18 mouse cellular contexts compared by ENCODE assay signal in the genomic region with DNA sequence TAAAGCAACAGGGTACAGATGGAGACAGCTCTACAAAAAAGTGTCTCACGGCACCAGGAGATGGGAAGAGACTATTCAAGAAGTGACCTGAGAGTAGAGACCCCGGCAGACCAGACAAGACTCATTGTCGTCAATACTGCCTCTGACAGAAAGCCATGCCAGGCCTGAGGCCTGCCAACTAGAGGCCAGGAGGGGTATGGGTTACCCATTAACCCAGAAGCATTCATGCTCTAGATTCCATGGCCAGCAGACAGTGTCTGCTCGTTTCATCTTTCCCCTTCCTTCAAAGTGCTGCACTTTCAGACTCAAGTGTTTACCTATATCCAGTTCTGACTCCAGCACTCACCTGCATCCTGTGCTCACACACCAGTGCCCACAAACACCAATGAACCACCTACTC. TPM values are rescaled to one million over a fixed set of nuclear protein-coding genes. Genes with fewer than 3 reads are reported as not detected.
DNase-seq lines count a peak whose midpoint lies in the region; ATAC-seq and TF ChIP-seq lines count a peak whose summit lies in the region.
"Had no signal": no experiment of that assay in that cellular context is flagged by ENCODE, and none has a peak within 500 bp of the region (broad histone marks: within the 10 kb centered on the region; RNA-seq: fewer than 3 reads in every experiment).

No protein-coding gene starts in this region.

- H3K9me3 ChIP-seq in lung, embryonic 15.5 days, result no peaks in the 10 kb centered on the region
- no peaks in the 10 kb centered on the region for H3K9me3 ChIP-seq in intestine, postnatal 0 days (ENCODE audit: control insufficient read depth)
- H3K9me3 ChIP-seq in kidney, postnatal 0 days (replicated peaks; ENCODE audit: low read length), result no peaks in the 10 kb centered on the region
- H3K9me3 ChIP-seq: embryonic facial prominence, embryonic 13.5 days; forebrain, embryonic 10.5 days; heart, embryonic 12.5 days; megakaryocyte, embryonic 14.5 days had no signal

- H3K27me3 ChIP-seq in lung, embryonic 15.5 days, result no peaks in the 10 kb centered on the region
- no peaks in the 10 kb centered on the region for H3K27me3 ChIP-seq in Patski
- no peaks in the 10 kb centered on the region for H3K27me3 ChIP-seq in intestine, postnatal 0 days (replicated peaks; ENCODE audit: control insufficient read depth, insufficient read depth, low read length)
- no peaks in the 10 kb centered on the region for H3K27me3 ChIP-seq in kidney, postnatal 0 days (ENCODE audit: insufficient read depth, low read length)
- H3K27me3 ChIP-seq: embryonic facial prominence, embryonic 13.5 days; heart, embryonic 12.5 days had no signal

- H3K9ac ChIP-seq in lung, embryonic 15.5 days, result no peak overlapping the region
- H3K9ac ChIP-seq in intestine, postnatal 0 days (ENCODE audit: low read depth, low read length), result no peak overlapping the region
- no peak overlapping the region for H3K9ac ChIP-seq in kidney, postnatal 0 days (ENCODE audit: low read depth, low read length)
- H3K9ac ChIP-seq: embryonic facial prominence, embryonic 13.5 days; heart, embryonic 12.5 days; liver, embryonic 14.5 days had no signal

- WGBS in lung, embryonic 15.5 days, result 56% methylated on average over 4 of the region's 4 CpGs
- WGBS in intestine, postnatal 0 days, result 38% methylated on average over 4 of the region's 4 CpGs
- 67% methylated on average over 4 of the region's 4 CpGs for WGBS in kidney, postnatal 0 days

- no peak for TF ChIP-seq CTCF in Patski (IDR thresholded peaks at IDR 0.05)
- TF ChIP-seq CTCF in intestine, postnatal 0 days (IDR thresholded peaks at IDR 0.05; ENCODE audit: low read depth), result peak; percentile 56
- peak; percentile 36; the same call in 1 of the 2 replicates for TF ChIP-seq CTCF in kidney, postnatal 0 days (IDR thresholded peaks at IDR 0.05; ENCODE audit: low read depth)

- H3K27ac ChIP-seq in lung, embryonic 15.5 days, result peak overlapping the region; percentile 71
- H3K27ac ChIP-seq in intestine, postnatal 0 days (ENCODE audit: low read depth, low read length), result no peak overlapping the region
- peak overlapping the region; percentile 50; the same call in 1 of the 2 replicates for H3K27ac ChIP-seq in kidney, postnatal 0 days
- H3K27ac ChIP-seq: embryonic facial prominence, embryonic 13.5 days; forebrain, embryonic 10.5 days; liver, embryonic 14.5 days had no signal

- in situ Hi-C loops in Patski (cut with MboI; ENCODE audit: low pct_unique_long_range_greater_than_20kb), result loop anchor here (10.0 kb wide), 1 partner anchor 73 kb away; no protein-coding TSS in a partner anchor

- no peak overlapping the region for H3K4me2 ChIP-seq in lung, embryonic 15.5 days
- H3K4me2 ChIP-seq in intestine, postnatal 0 days (replicated peaks; ENCODE audit: low read depth), result no peak overlapping the region
- H3K4me2 ChIP-seq in kidney, postnatal 0 days (ENCODE audit: low read length), result no peak overlapping the region
- H3K4me2 ChIP-seq: embryonic facial prominence, embryonic 13.5 days; heart, embryonic 12.5 days had no signal

- POLR2A ChIA-PET in Patski (lab: Charles Lee), result no interaction called here

- no peak for DNase-seq in lung, postnatal 10 days
- peak; percentile 89 for DNase-seq in Patski (ENCODE audit: low read depth, low spot score)
- peak; percentile 51 for DNase-seq in kidney, postnatal 0 days (ENCODE audit: low spot score)
- DNase-seq in spleen, adult 18-20 months, result no peak
- DNase-seq: adrenal gland, adult 8-10 months; cerebellum, adult 18-20 months; gastrocnemius, postnatal 25 days; heart, postnatal 36 days had no signal

- no peak overlapping the region for H3K4me3 ChIP-seq in lung, embryonic 15.5 days
- no peak overlapping the region for H3K4me3 ChIP-seq in intestine, postnatal 0 days (ENCODE audit: low read depth, low read length)
- H3K4me3 ChIP-seq in kidney, postnatal 0 days (replicated peaks; ENCODE audit: low read depth, low read length), result no peak overlapping the region
- H3K4me3 ChIP-seq: embryonic facial prominence, embryonic 13.5 days; forebrain, embryonic 10.5 days; heart, embryonic 12.5 days; megakaryocyte, embryonic 14.5 days had no signal

- peaks cover 7% of the 10 kb centered on the region; the same call in 1 of the 2 replicates for H3K4me1 ChIP-seq in lung, embryonic 15.5 days
- H3K4me1 ChIP-seq in intestine, postnatal 0 days (replicated peaks; ENCODE audit: control insufficient read depth, insufficient read depth, low read length), result no peaks in the 10 kb centered on the region
- no peaks in the 10 kb centered on the region; the same call in 1 of the 2 replicates for H3K4me1 ChIP-seq in kidney, postnatal 0 days (replicated peaks; ENCODE audit: insufficient read depth, low read length)

- CTCF ChIA-PET in Patski (lab: Charles Lee), result interaction anchor here (1.0 to 1.7 kb wide), 2 partner anchors 11 to 13 kb away, joined by 3 read pairs; no protein-coding TSS in a partner anchor

- H3K36me3 ChIP-seq in lung, embryonic 15.5 days, result no peaks in the 10 kb centered on the region
- no peaks in the 10 kb centered on the region for H3K36me3 ChIP-seq in intestine, postnatal 0 days (ENCODE audit: control insufficient read depth, insufficient read depth)
- no peaks in the 10 kb centered on the region for H3K36me3 ChIP-seq in kidney, postnatal 0 days (ENCODE audit: insufficient read depth, low read length)
- H3K36me3 ChIP-seq: embryonic facial prominence, embryonic 13.5 days; forebrain, embryonic 10.5 days; heart, embryonic 12.5 days had no signal

- ATAC-seq in lung, embryonic 15.5 days (ENCODE audit: borderline replicate concordance, extremely low read depth, low FRiP score, low TSS enrichment), result peak; percentile 58; the same call in 1 of the 2 replicates
- ATAC-seq in Patski, result peak; percentile 83
- ATAC-seq in intestine, postnatal 0 days, result 0 out of 2 replicates have a peak, but pooled peaks have one; percentile 32
- peak; percentile 79 for ATAC-seq in kidney, postnatal 0 days (replicated peaks; ENCODE audit: low FRiP score, low read depth)
- ATAC-seq in erythroid progenitor cell, adult 5-6 weeks (replicated peaks; ENCODE audit: low FRiP score, poor library complexity, severe bottlenecking), result no peak
- ATAC-seq: inflammation-experienced regulatory T-cells, adult 6 months had no signal

RNA-seq across cellular contexts. Expression of a gene that starts 15.7 kb away (rescaled TPM):
- polyA plus RNA-seq in lung, embryonic 15.5 days (2015; fragmentation: Nextera tagmentation; extraction: Ambion mirVana), result 18.1 and 22.4 TPM in 2 replicates
- 18.8 TPM for polyA plus RNA-seq in Patski (2021)
- 16.1 and 17.8 TPM in 2 replicates for polyA plus RNA-seq in intestine, postnatal 0 days (2015; fragmentation: Nextera tagmentation; extraction: Ambion mirVana)
- 18.1 and 19.3 TPM in 2 replicates for polyA plus RNA-seq in kidney, postnatal 0 days (2015; fragmentation: Nextera tagmentation; extraction: Ambion mirVana)
- total RNA-seq in erythroid progenitor cell, adult 5-6 weeks (2015; ENCODE audit: low replicate concordance), result 6.5 and 9.6 TPM in 2 replicates
- total RNA-seq in erythroid progenitor cell, adult 5-6 weeks (2017; ENCODE audit: low replicate concordance), result 3.0 and 3.2 TPM in 2 replicates

RNA-seq across cellular contexts. Expression of a gene that starts 47.2 kb away (rescaled TPM):
- 8.7 and 9.3 TPM in 2 replicates for polyA plus RNA-seq in lung, embryonic 15.5 days (2015; fragmentation: Nextera tagmentation; extraction: Ambion mirVana)
- 8.0 TPM for polyA plus RNA-seq in Patski (2021)
- polyA plus RNA-seq in intestine, postnatal 0 days (2015; fragmentation: Nextera tagmentation; extraction: Ambion mirVana), result 2.4 and 3.1 TPM in 2 replicates
- 6.6 and 7.0 TPM in 2 replicates for polyA plus RNA-seq in kidney, postnatal 0 days (2015; fragmentation: Nextera tagmentation; extraction: Ambion mirVana)
- total RNA-seq in erythroid progenitor cell, adult 5-6 weeks (2015; ENCODE audit: low replicate concordance), result not detected in 2 replicates
- total RNA-seq in erythroid progenitor cell, adult 5-6 weeks (2017; ENCODE audit: low replicate concordance), result 0.98 and 2.2 TPM in 2 replicates
- total RNA-seq: common myeloid progenitor, adult 5-6 weeks had no signal
- polyA plus RNA-seq: inflammation-experienced regulatory T-cells, adult 6 months had no signal

Comparison
In these comparisons a context has a peak if more than half of its experiments do, and no peak if none do; other contexts are left out.
1. DNase-seq: peak in Patski (single experiment) and kidney, postnatal 0 days (single experiment); none in lung, postnatal 10 days (single experiment) and spleen, adult 18-20 months (0 of 2).